Mouse (Mus musculus): ENCODE measurements around the gene Mblac2. TPM values are rescaled to one million over a fixed set of nuclear protein-coding genes. Genes with fewer than 3 reads are reported as not detected.

The Mblac2 gene
- total and polyA plus RNA-seq, 2 experiments from 2014 or later, result 36.7 to 51.2 TPM

- peak; percentile 94 for ATAC-seq
- Histone ChIP-seq H3K36me3 (ENCODE audit: insufficient read depth) (no peaks in the 10 kb centered on the region), H3K27ac (ENCODE audit: low read depth, low read length) (peak overlapping the region; percentile 100), H3K4me2 (ENCODE audit: low read depth) (peak overlapping the region; percentile 59), H3K9ac (peak overlapping the region; percentile 92), H3K4me3 (ENCODE audit: low read depth, low read length) (peak overlapping the region; percentile 71), H3K27me3 (ENCODE audit: insufficient read depth, low read length) (no peaks in the 10 kb centered on the region), H3K9me3 (ENCODE audit: low read length) (no peaks in the 10 kb centered on the region), H3K4me1 (ENCODE audit: insufficient read depth) (peaks cover 14% of the 10 kb centered on the region)
- WGBS, result under 1% methylated on average over 62 of the region's 62 CpGs
- no peak for TF ChIP-seq CTCF (IDR thresholded peaks at IDR 0.05; ENCODE audit: low read depth)
- peak; percentile 97 for DNase-seq
These were observed 72.5 kb downstream of the Mblac2 start for GRCm38 (mm10) chr13:81783405-81784342.

GRCm38 (mm10) chr13:81785766-81786480, 74.8 kb downstream of the Mblac2 start:
- no peaks in the 10 kb centered on the region for H3K9me3 ChIP-seq (ENCODE audit: low read length)
- H3K27me3 ChIP-seq (ENCODE audit: insufficient read depth, low read length), result no peaks in the 10 kb centered on the region
- H3K4me3 ChIP-seq (ENCODE audit: low read depth, low read length), result peak overlapping the region; percentile 30
- WGBS, result 32% methylated on average over 11 of the region's 11 CpGs
- H3K27ac ChIP-seq (ENCODE audit: low read depth, low read length), result peak overlapping the region; percentile 75
- no peak for TF ChIP-seq CTCF (IDR thresholded peaks at IDR 0.05; ENCODE audit: low read depth)
- no peak for ATAC-seq
- DNase-seq, result peak; percentile 45
- peaks cover 14% of the 10 kb centered on the region for H3K4me1 ChIP-seq (ENCODE audit: insufficient read depth)
- H3K9ac ChIP-seq, result peak overlapping the region; percentile 31
- peak overlapping the region; percentile 55 for H3K4me2 ChIP-seq (ENCODE audit: low read depth)
- H3K36me3 ChIP-seq (ENCODE audit: insufficient read depth), result no peaks in the 10 kb centered on the region

- Histone ChIP-seq H3K27ac (ENCODE audit: low read depth, low read length) (no peak overlapping the region), H3K4me1 (ENCODE audit: insufficient read depth) (0 out of 2 replicates have a peak, but pooled peaks cover 2% of the 10 kb centered on the region), H3K9ac (no peak overlapping the region), H3K36me3 (ENCODE audit: insufficient read depth) (peaks cover 5% of the 10 kb centered on the region; the same call in 1 of the 2 replicates), H3K9me3 (ENCODE audit: low read length) (no peaks in the 10 kb centered on the region), H3K27me3 (ENCODE audit: insufficient read depth, low read length) (no peaks in the 10 kb centered on the region), H3K4me3 (ENCODE audit: low read depth, low read length) (no peak overlapping the region), H3K4me2 (ENCODE audit: low read depth) (no peak overlapping the region)
- no peak for TF ChIP-seq CTCF (IDR thresholded peaks at IDR 0.05; ENCODE audit: low read depth)
- DNase-seq, result no peak
- no peak for ATAC-seq
- 97% methylated on average over 8 of the region's 8 CpGs for WGBS
These were observed 79.0 kb downstream of the Mblac2 start for GRCm38 (mm10) chr13:81790160-81790559.

GRCm38 (mm10) chr13:81791861-81792260, 80.7 kb downstream of the Mblac2 start:
- peaks cover 5% of the 10 kb centered on the region; the same call in 1 of the 2 replicates for H3K36me3 ChIP-seq (ENCODE audit: insufficient read depth)
- DNase-seq (no peak), ATAC-seq (no peak)
- no peak overlapping the region for H3K4me3 ChIP-seq (ENCODE audit: low read depth, low read length)
- 91% methylated on average over 8 of the region's 8 CpGs for WGBS
- no peak overlapping the region for H3K9ac ChIP-seq
- no peaks in the 10 kb centered on the region for H3K27me3 ChIP-seq (ENCODE audit: insufficient read depth, low read length)
- no peak overlapping the region for H3K27ac ChIP-seq (ENCODE audit: low read depth, low read length)
- H3K4me1 ChIP-seq (ENCODE audit: insufficient read depth), result no peaks in the 10 kb centered on the region
- no peak overlapping the region for H3K4me2 ChIP-seq (ENCODE audit: low read depth)
- no peak for TF ChIP-seq CTCF (IDR thresholded peaks at IDR 0.05; ENCODE audit: low read depth)
- no peaks in the 10 kb centered on the region for H3K9me3 ChIP-seq (ENCODE audit: low read length)

- DNase-seq (no peak), ATAC-seq (no peak)
- WGBS, result 78% methylated on average over 1 of the region's 1 CpGs
- Histone ChIP-seq H3K9me3 (ENCODE audit: low read length) (no peaks in the 10 kb centered on the region), H3K9ac (no peak overlapping the region), H3K4me1 (ENCODE audit: insufficient read depth) (no peaks in the 10 kb centered on the region), H3K36me3 (ENCODE audit: insufficient read depth) (peaks cover 5% of the 10 kb centered on the region; the same call in 1 of the 2 replicates), H3K27me3 (ENCODE audit: insufficient read depth, low read length) (no peaks in the 10 kb centered on the region), H3K4me3 (ENCODE audit: low read depth, low read length) (no peak overlapping the region), H3K27ac (ENCODE audit: low read depth, low read length) (no peak overlapping the region), H3K4me2 (ENCODE audit: low read depth) (no peak overlapping the region)
- TF ChIP-seq CTCF (IDR thresholded peaks at IDR 0.05; ENCODE audit: low read depth), result no peak
These were observed 82.7 kb downstream of the Mblac2 start for GRCm38 (mm10) chr13:81793850-81794249.

GRCm38 (mm10) chr13:81801121-81801520, 90.0 kb downstream of the Mblac2 start:
- ATAC-seq, result peak; percentile 18; the same call in 1 of the 2 replicates
- peak; percentile 57 for TF ChIP-seq CTCF (IDR thresholded peaks at IDR 0.05; ENCODE audit: low read depth)
- Histone ChIP-seq H3K27ac (ENCODE audit: low read depth, low read length) (no peak overlapping the region), H3K9ac (no peak overlapping the region), H3K4me1 (ENCODE audit: insufficient read depth) (no peaks in the 10 kb centered on the region), H3K9me3 (ENCODE audit: low read length) (no peaks in the 10 kb centered on the region), H3K36me3 (ENCODE audit: insufficient read depth) (no peaks in the 10 kb centered on the region; the same call in 1 of the 2 replicates), H3K27me3 (ENCODE audit: insufficient read depth, low read length) (no peaks in the 10 kb centered on the region), H3K4me3 (ENCODE audit: low read depth, low read length) (no peak overlapping the region), H3K4me2 (ENCODE audit: low read depth) (no peak overlapping the region)
- WGBS, result 22% methylated on average over 3 of the region's 3 CpGs
- no peak for DNase-seq

Other genes with a start within 250 kb of the Mblac2 start
- 10.2 and 13.5 TPM in 2 replicates for gene Adgrv1, start 78.2 kb upstream of the Mblac2 start, total RNA-seq (2014; rRNA removed)
- 3.9 and 6.1 TPM in 2 replicates for gene Adgrv1, start 78.2 kb upstream of the Mblac2 start, polyA plus RNA-seq (2015; fragmentation: Nextera tagmentation; extraction: Ambion mirVana)
- gene Lysmd3, start 53.7 kb upstream of the Mblac2 start, total RNA-seq (2014; rRNA removed), result 24.3 and 24.7 TPM in 2 replicates
- gene Lysmd3, start 53.7 kb upstream of the Mblac2 start, polyA plus RNA-seq (2015; fragmentation: Nextera tagmentation; extraction: Ambion mirVana), result 13.3 and 16.2 TPM in 2 replicates
- 2.2 and 3.0 TPM in 2 replicates for gene Polr3g, start 328 bp upstream of the Mblac2 start, total RNA-seq (2014; rRNA removed)
- gene Polr3g, start 328 bp upstream of the Mblac2 start, polyA plus RNA-seq (2015; fragmentation: Nextera tagmentation; extraction: Ambion mirVana), result 2.4 and 2.5 TPM in 2 replicates
- 128 and 174 TPM in 2 replicates for gene Cetn3, start 71.7 kb downstream of the Mblac2 start, total RNA-seq (2014; rRNA removed)
- 426 and 574 TPM in 2 replicates for gene Cetn3, start 71.7 kb downstream of the Mblac2 start, polyA plus RNA-seq (2015; fragmentation: Nextera tagmentation; extraction: Ambion mirVana)